Mouse (Mus musculus) frontal cortex, postnatal 10 days (tissue): ENCODE data around the gene Nxn.

Source experiments
- DNase-seq, 2 experiments: peaks; one replicate each; pipeline ENCODE4 v3.0.0; 2022; ENCODE audit warnings: low spot score in 2 of 2, mixed read lengths in 1 of 2

The Nxn gene

DNA sequence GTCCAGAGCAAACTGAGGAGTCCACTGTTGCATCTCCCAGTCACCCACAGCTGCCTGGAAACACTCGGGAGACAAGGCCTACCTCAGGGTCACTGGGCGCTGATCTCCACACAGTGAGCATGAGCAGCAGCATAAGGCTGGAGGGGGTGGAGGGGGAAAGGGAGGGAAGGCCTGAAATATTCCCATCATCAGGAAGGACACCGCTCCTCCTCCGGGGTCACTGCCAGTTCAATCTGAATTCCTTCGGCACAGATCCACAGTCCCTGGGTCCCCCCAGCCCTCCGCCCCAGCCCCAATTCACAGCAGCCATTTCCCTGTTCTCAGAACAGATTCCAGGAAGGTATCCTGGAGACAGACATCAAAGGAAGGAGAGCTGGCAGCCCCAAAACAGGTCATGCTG lies 35.8 kb downstream of the Nxn start:
- no peak for DNase-seq

DNA sequence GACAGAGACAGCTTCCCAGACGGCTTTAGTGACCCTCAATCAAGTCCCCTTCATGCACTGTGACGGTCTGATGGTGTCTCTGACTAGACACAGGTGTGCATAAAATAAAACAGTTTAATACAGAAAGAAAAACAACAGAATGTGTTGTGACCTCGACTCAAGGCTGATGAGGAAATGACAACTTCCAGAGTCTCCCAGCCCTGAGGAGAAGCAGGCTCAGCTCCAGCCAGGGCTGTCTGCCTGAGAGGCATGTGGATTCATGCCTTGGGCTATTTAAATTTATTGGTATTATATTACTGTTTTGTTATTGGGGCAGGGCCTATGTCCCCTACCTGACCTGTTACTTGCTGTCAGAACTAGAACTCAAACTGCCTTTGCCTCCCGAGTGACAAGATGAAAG lies 37.5 kb downstream of the Nxn start:
- DNase-seq = no peak

DNA sequence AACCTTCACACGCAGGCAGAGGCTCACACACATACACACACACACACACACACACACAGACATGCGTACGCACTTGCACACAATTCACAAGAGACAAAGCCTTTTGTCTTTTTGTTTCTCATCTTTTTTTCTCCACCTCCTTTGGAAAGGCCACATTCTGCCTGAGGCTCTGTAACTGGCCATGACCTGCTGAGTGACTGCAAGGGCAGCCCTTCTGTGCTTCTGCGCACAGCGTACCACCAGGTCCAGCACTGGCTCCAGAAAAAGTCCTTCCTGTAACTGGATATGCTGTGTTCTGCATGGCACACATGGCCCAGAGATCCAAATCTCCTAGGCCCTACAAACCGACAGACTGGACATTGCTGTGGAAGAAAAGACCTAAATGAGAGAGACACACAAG lies 38.7 kb downstream of the Nxn start:
- no peak for DNase-seq

DNA sequence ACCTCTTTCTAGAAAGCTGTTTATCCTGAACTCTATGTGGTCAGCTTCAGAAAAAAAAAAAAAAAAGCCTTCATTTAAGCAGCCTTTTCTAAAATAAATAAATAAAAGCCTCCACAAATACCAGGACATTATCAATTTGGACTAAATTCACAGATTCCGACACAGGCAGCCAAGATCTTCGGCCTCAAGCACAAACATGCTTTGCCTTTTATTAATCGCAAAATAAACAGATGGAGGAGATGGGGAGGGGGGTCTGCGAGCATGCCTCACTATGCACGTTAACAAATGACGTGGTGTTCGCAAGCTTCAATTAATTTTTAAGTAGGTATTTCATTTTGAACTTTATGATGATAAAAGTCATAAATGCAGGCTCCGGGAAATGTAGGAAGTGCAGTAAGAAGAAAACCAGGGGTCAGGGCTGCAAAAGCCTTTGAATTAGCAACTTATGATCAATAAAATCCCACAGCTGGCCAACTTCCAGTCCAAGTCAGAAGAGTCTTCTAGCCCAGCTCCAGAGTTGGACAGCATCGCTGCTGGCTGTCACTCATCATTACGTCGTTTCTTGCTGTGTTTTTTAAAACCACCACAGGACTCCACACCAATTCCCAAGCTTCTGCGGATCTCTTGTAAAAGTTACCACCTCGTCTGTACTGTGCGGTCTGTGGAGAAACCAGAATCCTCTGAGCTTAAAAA lies 40.2 kb downstream of the Nxn start:
- DNase-seq = no peak

DNA sequence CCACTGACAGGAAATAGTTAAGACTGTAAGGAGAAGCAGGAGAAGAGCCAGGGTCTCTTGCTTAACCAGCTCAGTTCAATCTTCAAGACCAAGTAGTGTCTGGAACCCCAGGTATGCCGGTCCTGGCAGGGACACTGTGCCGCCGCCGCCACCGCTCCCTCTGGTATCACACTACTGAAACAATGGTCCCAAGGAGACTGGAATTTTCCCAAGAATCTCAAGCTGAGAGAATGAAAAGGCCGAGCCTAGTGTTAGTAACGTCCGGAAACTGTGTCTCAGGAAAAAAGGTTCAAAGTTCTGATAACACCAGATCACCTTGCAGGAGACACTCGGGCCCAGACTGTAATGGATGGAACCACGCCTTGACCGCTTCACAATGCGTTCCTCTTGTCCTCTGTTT lies 41.5 kb downstream of the Nxn start:
- DNase-seq = no peak

DNA sequence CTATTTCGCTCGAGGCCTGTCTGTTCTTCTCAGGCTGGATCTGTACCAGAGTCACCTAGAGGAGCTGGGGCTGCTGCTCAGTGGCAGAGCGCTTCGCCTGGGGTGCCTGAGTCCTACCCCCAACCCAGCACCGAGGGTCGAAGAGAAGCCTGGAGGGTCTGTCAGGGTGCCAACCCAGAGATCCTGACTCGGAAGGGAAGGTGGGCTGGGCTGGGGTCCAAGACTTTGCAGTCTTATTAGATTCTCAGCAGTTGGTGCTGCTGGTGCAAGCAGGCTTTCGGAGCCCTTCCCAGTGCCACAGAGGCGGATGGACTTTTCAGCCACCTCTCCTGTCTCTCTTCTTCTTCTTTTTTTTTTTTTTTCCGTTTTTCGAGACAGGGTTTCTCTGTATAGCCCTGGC lies 42.8 kb downstream of the Nxn start:
- no peak for DNase-seq

DNA sequence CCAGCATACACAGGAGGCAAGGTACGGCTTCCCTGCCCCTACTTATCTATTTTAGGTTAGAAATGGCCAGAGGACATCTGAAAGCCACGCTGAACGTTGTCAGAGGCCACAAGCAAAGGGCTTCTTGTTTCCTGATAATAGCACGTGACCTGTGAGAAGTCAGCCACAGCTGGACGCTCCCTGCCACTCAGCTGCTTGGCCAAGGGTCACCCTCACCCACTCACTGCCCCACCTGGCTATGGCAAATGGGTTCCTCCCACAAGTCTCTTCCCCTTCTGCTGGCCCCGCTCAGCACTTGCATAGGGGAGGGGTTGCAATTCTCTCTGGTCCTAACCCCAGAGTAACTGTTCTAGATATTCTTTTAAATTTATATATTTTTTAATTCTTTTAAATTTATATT lies 43.5 kb downstream of the Nxn start:
- DNase-seq = no peak

DNA sequence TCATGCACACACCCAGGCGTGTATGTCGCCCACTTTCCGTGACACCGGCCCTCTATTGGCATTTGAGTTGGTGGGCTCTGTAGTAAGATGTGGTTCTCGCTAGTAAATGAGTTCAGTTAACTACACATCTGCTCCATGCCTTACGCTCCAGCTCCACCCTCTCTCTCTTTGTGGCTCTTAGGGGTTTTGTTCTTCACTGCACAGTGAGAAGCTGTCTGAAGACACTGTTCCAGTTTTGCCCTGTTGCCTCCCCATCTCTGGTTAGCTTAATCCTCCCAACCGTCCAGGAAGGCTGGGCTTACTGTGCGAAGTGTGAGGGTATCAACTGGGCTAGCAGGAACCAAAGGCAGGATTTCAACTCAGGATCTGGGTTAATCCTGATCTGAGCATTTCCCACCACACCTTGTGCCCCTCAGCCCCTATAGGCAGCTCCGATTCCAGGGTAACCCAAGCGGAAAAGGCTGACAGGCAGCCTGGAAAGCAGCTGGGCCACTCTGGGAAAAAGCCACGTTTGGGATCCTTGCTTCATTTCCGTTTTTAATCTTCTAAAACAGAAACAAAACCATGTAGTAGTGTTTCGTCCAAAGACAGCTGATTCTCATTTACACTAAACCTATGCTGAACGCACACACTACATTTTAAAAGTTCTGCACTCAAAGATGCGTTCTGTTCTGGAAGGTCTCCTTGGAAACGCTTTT lies 45.9 kb downstream of the Nxn start:
- DNase-seq = no peak

DNA sequence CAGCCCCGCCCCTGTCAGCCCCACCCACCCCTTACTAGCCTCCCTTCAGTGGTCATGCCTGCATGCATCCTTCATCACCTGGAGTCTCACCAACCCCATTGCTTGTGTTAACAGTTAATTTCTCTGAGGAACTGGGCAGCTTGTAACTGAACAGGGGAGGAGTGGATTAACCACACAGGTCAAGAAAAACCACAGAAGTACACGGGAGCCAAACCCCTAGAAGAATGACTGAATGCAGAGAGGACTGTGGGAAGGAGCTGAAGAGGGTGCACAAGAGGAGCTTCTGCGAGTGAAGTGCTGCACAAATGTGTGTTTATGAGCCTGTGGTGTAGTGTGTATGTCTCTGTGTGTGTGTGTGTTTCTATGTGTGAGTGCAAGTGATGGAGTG lies 47.3 kb downstream of the Nxn start:
- DNase-seq = no peak

DNA sequence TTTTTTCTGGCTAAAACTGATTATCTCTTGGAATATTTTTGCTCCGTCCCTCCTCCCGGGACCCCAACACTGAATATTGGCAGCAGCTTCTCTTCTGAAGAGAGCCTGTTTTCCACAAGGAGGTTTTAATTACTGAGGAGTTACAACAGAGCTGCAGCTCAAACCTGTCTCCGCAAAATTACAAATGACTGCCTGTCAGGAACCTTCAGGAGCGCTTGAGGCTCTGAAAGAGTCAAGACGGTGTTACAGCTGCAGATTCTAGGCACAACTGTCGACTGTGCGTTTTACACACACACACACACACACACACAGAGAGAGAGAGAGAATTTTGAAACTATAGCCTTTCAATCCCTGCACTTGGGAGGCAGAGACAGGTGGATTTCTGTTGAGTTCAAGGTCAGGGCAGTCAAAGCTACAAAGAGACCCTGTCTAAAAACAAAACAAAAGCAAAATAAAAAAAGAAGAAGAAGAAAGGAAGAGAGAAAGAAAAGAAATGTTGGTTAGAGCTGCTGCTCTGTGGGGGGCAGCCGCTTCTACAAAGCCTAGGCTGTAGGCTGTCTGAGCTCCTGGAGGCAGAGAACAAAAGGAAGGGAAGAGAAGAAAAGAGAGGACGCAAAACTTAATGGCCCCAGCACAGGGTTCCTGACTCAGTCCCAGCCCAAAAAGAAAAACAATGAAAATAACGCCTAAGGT lies 47.9 kb downstream of the Nxn start:
- no peak for DNase-seq

DNA sequence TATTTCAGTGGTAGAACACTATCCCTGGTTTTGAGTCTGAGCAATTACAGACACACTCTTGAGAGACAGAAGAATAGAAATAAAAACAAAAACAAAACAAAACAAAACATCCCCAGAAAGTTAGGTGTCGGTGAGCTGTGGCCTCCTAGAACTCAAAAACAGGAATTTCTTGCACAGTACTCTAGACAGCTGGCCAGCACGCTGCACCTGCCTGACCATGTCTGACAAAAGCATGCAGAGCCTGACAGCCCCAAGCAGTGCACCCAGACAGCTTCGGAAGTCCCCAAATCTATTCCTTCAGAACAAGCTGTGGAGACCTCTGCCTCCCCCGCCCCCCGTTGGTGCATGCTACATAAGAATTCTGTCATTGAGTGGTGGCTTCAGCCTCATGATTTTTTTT lies 49.1 kb downstream of the Nxn start:
- DNase-seq = no peak

DNA sequence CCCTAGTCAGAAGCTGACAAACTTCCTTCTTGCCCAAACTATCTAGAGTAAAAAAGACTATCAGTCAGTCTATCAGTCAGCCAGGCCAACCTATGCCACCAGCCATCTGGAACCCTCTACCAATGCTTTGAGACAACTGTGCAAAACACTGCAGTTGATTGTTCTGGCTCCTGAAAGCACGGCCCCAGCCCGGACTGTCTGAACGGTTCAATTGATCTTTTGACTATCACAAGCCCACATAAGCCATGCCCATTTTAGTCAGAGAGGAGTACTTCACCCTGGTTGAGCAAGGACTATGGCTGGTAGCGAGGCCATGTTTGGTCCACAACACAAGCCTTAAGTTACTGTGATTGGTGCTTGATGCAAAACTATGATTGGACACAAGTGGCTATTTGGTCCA lies 51.4 kb downstream of the Nxn start:
- DNase-seq = no peak

DNA sequence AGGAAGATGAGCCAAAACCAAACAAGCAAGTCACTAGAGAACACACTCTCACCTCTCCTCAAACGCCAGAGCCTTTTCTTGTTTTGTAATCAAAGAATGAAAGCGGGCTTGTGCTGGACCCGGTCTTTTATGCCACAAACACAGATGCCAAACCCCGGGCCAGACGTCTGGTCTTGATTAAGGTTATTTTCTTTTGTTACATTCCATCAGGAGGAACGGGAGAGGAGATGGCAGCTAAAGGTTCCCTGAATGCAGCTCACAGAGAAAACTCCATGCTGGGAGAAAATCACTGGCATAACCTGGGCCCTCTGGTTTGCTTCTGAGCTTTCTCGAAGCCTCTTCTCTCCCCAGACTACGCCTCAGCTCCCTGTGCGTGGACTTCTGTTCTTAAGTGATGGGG lies 55.9 kb downstream of the Nxn start:
- DNase-seq = no peak

DNA sequence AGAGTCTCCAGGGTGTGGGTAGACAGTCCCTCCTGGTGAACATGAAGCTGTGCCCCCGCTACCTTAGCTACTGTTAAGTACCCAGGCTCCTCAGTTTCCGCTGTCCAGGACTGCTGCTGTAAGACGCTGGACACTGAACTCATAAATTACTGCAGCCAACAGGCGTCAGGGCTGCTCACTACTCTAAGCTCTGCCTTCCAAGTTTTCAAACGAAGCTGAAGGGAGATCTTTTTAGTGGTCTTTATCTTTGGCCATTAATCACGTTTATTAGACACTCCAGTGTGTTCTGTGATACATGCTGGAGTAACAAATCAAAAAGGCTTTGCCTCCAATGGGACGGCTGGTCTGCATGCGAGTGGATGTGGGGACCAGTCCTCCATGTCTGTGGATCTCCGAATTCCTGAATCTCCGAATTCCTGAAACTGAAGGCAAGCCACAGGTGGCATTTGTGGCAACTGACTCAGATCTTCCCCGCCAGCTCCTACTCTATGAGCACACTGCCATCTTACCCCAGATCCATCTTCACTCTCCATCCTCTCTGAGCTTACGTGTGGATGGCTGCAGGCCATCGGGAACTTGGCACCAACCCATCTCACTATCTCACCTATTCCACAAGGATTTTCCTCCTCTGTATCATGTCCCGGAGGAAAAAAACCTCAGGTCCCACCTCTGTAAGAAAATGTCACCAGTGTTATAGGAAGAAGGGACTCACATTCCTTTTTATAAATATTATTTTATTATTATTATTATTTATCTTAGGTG lies 56.9 kb downstream of the Nxn start:
- no peak for DNase-seq

DNA sequence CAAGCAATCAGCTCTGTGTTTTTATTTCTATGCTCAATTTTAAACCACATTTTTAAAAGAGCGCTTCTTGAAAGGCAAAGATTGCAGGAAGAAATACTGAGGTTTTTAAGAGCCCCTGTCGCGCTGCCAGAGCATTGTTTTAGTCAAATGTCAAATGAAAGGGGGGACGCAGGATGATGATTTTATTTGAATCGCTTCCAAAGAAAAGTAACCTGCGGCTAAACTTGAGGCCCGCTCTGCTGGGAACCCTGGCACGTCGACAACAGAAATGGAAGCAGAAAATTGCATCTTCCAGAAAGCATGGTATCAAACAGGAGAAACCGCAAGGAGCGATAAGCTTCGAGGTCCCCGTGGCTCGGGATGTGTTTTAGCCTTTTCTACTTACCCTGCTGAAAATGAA lies 57.8 kb downstream of the Nxn start:
- no peak for DNase-seq

DNA sequence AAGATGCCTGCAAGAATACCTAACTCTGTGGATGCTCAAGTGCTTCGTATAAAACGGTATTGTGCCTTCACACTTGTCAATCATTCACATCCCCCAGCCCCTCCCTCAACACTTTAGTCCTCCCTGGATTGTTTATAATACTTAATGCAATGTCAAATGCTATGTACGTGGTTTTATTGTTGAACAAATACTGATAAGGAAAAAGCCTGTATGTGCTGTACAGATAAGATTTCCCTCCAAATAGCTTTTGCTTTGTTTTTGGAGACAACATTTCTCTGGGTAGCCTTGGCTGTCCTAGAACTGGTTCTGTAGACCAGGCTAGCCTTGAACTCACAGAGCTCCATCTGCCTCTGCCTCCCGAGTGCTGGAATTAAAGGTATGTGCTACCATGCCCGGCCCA lies 59.1 kb downstream of the Nxn start:
- no peak for DNase-seq

DNA sequence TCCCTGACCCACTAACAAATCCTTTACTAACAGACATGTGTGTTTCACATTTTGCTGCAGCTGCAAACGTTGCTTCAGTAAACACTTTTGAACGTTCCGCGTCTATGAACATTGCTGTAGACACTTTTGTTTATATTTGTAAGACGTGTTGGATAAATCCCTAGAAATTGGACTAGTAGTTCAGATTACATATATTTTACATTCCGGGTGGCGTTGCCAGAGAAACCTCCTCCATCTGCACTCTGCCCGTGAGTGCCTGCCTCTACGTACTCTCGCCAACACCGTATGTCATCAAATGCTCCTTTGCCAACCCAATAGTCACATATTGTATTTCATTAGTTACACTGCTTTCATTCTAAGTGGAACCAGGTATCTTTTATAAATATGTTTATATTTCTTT lies 59.8 kb downstream of the Nxn start:
- DNase-seq = no peak

DNA sequence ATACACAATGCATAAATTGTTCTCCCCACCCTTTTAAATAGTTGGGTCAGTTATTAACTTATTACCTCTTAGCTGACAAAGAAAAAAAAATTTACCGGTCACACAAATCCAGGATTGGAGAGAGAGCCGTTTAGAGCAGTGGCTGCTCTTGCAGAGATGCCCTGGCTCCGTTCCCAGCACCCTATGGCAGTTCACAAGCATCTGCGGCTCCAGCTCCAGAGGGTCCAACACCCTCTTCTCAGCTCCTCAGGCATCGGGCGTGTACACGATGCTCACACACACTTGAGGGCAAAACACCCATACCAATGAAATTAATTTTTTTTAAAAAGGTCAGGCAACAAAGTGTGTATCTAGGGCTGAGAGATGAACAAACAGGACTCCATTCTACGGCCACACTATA lies 60.3 kb downstream of the Nxn start:
- DNase-seq = no peak

DNA sequence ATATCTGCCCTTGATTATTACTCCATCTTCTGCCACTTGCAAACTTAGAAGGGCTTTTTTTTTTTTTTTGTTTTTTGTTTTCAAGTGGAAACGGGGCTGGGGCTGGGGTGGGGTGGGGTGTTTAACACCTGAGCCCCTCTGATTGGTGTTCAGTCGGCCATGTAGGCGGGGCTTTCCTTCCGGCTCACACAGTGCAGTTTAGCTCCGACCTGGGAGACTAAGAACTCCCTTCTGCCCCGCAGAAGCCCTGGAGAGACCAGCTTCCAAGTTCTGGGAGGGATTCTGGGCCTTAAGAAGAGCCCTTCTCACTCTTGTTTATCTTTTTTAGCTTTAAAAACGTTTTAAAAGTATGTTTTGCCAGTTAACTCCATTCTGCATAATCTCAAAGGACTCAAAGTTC lies 61.2 kb downstream of the Nxn start:
- no peak for DNase-seq

DNA sequence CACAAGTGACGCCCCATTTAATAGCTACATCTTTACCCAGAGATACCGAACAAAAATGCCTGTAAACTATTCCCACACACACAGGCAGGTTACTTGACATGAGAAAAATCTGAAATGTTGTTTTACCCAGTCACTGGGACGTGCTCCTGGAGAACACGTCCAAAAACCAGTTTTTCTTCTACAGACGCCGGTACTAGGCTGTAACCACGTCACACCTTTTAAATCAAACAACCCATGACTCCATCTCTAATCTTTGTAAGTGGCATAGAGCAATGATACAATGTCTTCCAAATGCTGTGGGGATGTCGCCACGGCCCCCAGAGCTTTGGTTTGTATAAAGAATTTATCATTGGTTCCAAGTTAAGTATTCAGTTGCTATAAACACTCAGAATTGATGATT lies 61.7 kb downstream of the Nxn start:
- no peak for DNase-seq

DNA sequence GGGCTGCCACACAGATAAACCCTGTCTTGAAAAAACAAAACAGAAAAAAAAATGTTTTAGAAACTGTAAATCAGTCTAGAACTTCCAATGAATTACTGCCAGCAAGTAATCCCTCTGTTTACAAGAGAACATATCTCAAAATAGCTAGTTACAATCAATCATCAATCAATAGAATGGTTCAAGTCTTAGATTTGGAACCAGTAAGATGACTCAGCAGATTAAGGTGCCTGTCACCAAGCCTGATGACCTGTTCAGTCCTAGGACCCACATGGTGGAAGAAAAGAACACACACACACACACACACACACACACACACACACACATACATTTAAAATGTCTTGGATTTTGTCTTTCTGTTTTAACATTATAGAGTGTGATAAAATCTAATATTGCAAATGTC lies 62.7 kb downstream of the Nxn start:
- no peak for DNase-seq

DNA sequence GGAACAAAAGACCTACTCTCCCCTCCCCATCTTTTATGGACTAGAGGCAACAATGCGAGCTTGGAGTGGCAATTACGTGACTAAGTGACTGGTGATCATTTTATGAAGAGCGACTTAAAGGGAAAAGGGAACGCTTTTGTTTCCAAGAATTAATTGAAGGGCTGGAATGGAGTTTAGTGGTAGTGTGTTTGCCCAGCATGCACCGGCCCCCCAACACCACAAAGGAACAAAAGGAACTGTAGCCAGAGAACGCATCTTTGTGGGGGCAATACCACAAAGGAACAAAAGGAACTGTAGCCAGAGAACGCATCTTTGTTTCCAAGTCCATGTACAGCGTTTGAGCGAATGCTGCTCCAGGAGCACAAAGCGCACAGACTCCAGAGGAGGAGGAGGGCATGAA lies 64.0 kb downstream of the Nxn start:
- no peak for DNase-seq

DNA sequence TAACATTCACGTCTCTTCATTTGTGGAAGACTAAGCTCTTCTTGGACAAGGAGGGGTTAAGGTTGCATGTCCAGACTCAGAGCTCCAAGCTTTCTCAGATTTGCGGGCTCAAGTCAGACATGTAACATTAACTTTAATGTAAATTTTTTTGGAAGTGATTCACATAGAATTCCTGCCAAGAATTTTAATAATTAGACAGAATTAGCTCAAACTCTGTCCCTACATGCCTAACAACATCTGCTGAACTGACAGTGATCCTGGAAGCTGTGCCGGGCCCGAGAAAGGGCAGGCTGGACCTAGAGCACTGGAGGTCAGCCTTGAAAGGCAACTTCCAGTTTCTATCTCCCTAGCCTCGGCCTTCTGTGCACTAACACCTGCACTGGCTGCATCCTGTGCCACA lies 66.7 kb downstream of the Nxn start:
- no peak for DNase-seq
